Mouse (Mus musculus): ENCODE results near the gene Hoxc9.

GRCm38 (mm10) chr15:102962492-102962891, 13.7 kb upstream of the Hoxc9 start:
- TF ChIP-seq POLR2A (IDR thresholded peaks at IDR 0.05; ENCODE audit: borderline replicate concordance, extremely low read depth, low read depth, low read length), result no peak
- TF ChIP-seq CTCF (IDR thresholded peaks at IDR 0.05; ENCODE audit: insufficient read depth, low read length), result no peak
